Mouse (Mus musculus): ENCODE results near the gene Dennd2a.

- no peak for TF ChIP-seq HCFC1 (IDR thresholded peaks at IDR 0.05; ENCODE audit: borderline replicate concordance, insufficient read depth, low read length)
- no peak for TF ChIP-seq ZC3H11A (IDR thresholded peaks at IDR 0.05; ENCODE audit: borderline replicate concordance, low read depth, low read length)
- no peak for TF ChIP-seq MAFK (IDR thresholded peaks at IDR 0.05; ENCODE audit: insufficient read depth, low read depth, low read length)
Observed at GRCm38 (mm10) chr6:39557723-39558261, at the start of gene Dennd2a.
